Mouse (Mus musculus): Measurements from ENCODE around the gene Fcgr1. TPM values are rescaled to one million over a fixed set of nuclear protein-coding genes. Genes with fewer than 3 reads are reported as not detected.

The Fcgr1 gene
- total RNA-seq, 2 experiments from 2014 or later: 15.7 to 24.5 TPM

Other genes with a start within 250 kb of the Fcgr1 start
- gene Vps45, start 235.5 kb downstream of the Fcgr1 start, total RNA-seq (2015): 23.8 and 31.2 TPM in 2 replicates
- 9.5 and 11.6 TPM in 2 replicates for gene Vps45, start 235.5 kb downstream of the Fcgr1 start, total RNA-seq (2017)
- gene Otud7b, start 189.4 kb downstream of the Fcgr1 start, total RNA-seq (2015): 1.2 and 1.3 TPM in 2 replicates
- 3.1 and 4.8 TPM in 2 replicates for gene Otud7b, start 189.4 kb downstream of the Fcgr1 start, total RNA-seq (2017)
- gene Mtmr11, start 132.0 kb downstream of the Fcgr1 start, total RNA-seq (2015): 0.09 TPM in 1 of 2 replicates, not detected in the other
- not detected in 2 replicates for gene Mtmr11, start 132.0 kb downstream of the Fcgr1 start, total RNA-seq (2017)
- gene Sf3b4, start 121.6 kb downstream of the Fcgr1 start, total RNA-seq (2015): 51.0 and 64.8 TPM in 2 replicates
- gene Sf3b4, start 121.6 kb downstream of the Fcgr1 start, total RNA-seq (2017): 15.4 and 16.3 TPM in 2 replicates
- 0.09 and 0.11 TPM in 2 replicates for gene Sv2a, start 112.8 kb downstream of the Fcgr1 start, total RNA-seq (2015)
- gene Sv2a, start 112.8 kb downstream of the Fcgr1 start, total RNA-seq (2017): 0.07 TPM in 1 of 2 replicates, not detected in the other
- 11.9 and 14.2 TPM in 2 replicates for gene Bola1, start 74.3 kb downstream of the Fcgr1 start, total RNA-seq (2015)
- 9.9 and 12.1 TPM in 2 replicates for gene Bola1, start 74.3 kb downstream of the Fcgr1 start, total RNA-seq (2017)
- gene Hist2h2ab, start 74.1 kb downstream of the Fcgr1 start, total RNA-seq (2015): 6.0 and 6.9 TPM in 2 replicates
- gene Hist2h2ab, start 74.1 kb downstream of the Fcgr1 start, total RNA-seq (2017): 70.6 and 78.2 TPM in 2 replicates
- gene Hist2h2ac, start 73.1 kb downstream of the Fcgr1 start, total RNA-seq (2015): 43.3 and 49.5 TPM in 2 replicates
- 3,888 and 4,875 TPM in 2 replicates for gene Hist2h2ac, start 73.1 kb downstream of the Fcgr1 start, total RNA-seq (2017)
- 10.2 and 11.9 TPM in 2 replicates for gene Hist2h2be, start 72.8 kb downstream of the Fcgr1 start, total RNA-seq (2015)
- gene Hist2h2be, start 72.8 kb downstream of the Fcgr1 start, total RNA-seq (2017): 14.8 and 14.9 TPM in 2 replicates
- gene Hist2h3c2, start 54.8 kb downstream of the Fcgr1 start, total RNA-seq (2015): 319 and 351 TPM in 2 replicates
- 146 and 157 TPM in 2 replicates for gene Hist2h3c2, start 54.8 kb downstream of the Fcgr1 start, total RNA-seq (2017)
- gene Hist2h2aa2, start 53.7 kb downstream of the Fcgr1 start, total RNA-seq (2015): 98.2 and 115 TPM in 2 replicates
- not detected in 2 replicates for gene Hist2h2aa2, start 53.7 kb downstream of the Fcgr1 start, total RNA-seq (2017)
- gene Hist2h2aa1, start 48.5 kb downstream of the Fcgr1 start, total RNA-seq (2015): not detected in 2 replicates
- gene Hist2h2aa1, start 48.5 kb downstream of the Fcgr1 start, total RNA-seq (2017): 12,468 and 14,692 TPM in 2 replicates
- gene Hist2h3c1, start 47.3 kb downstream of the Fcgr1 start, total RNA-seq (2015): 17.8 and 20.2 TPM in 2 replicates
- 2.8 TPM in 1 of 2 replicates, not detected in the other for gene Hist2h3c1, start 47.3 kb downstream of the Fcgr1 start, total RNA-seq (2017)
- 187 and 212 TPM in 2 replicates for gene Hist2h4, start 30.7 kb downstream of the Fcgr1 start, total RNA-seq (2015)
- gene Hist2h4, start 30.7 kb downstream of the Fcgr1 start, total RNA-seq (2017): 175 TPM in 2 replicates
- 1,096 and 1,674 TPM in 2 replicates for gene Hist2h3b, start 25.3 kb downstream of the Fcgr1 start, total RNA-seq (2015)
- 491 and 548 TPM in 2 replicates for gene Hist2h3b, start 25.3 kb downstream of the Fcgr1 start, total RNA-seq (2017)
- 1,241 and 1,605 TPM in 2 replicates for gene Hist2h2bb, start 24.2 kb downstream of the Fcgr1 start, total RNA-seq (2015)
- 11,779 and 12,958 TPM in 2 replicates for gene Hist2h2bb, start 24.2 kb downstream of the Fcgr1 start, total RNA-seq (2017)
- not detected in 2 replicates for gene BC107364, start 158.3 kb upstream of the Fcgr1 start, total RNA-seq (2015)
- gene BC107364, start 158.3 kb upstream of the Fcgr1 start, total RNA-seq (2017): not detected in 2 replicates
- not detected in 2 replicates for gene Hfe2, start 231.2 kb upstream of the Fcgr1 start, total RNA-seq (2015)
- gene Hfe2, start 231.2 kb upstream of the Fcgr1 start, total RNA-seq (2017): not detected in 2 replicates